Mouse (Mus musculus) limb, embryonic 11.5 days (tissue): ENCODE data around the gene Tnik. TPM values are rescaled to one million over a fixed set of nuclear protein-coding genes. Genes with fewer than 3 reads are reported as not detected.

Experiments used
- ATAC-seq: fragments of 200-750 bp; cut with Nextera tagmentation; 2 replicates; pipeline ENCODE4 v1.8.0; 2017; ENCODE audit warnings: low read depth; ENCODE audit not compliant: insufficient number of reproducible peaks, low FRiP score, low TSS enrichment
- DNase-seq: peaks from one replicate; pipeline ENCODE4 v3.0.0-alpha.2; 2015; ENCODE audit warnings: low spot score
- H3K27ac ChIP-seq: fragments of 300-500 bp; sonication (generic); replicated peaks from 2 replicates; pipeline ENCODE4 v1.5.1; 2014; ENCODE audit warnings: low read depth, mild to moderate bottlenecking, low read length
- H3K27me3 ChIP-seq: fragments of 300-500 bp; sonication (generic); 2 replicates; pipeline ENCODE4 v1.6.1; 2014; ENCODE audit warnings: mild to moderate bottlenecking, low read length, mixed read lengths; ENCODE audit not compliant: control insufficient read depth, insufficient read depth
- H3K36me3 ChIP-seq: fragments of 300-500 bp; sonication (generic); 2 replicates; pipeline ENCODE4 v1.6.1; 2014; ENCODE audit warnings: mild to moderate bottlenecking, low read length, moderate library complexity, mixed read lengths; ENCODE audit not compliant: control insufficient read depth, insufficient read depth
- H3K4me1 ChIP-seq: fragments of 300-500 bp; sonication (generic); 2 replicates; pipeline ENCODE4 v1.6.1; 2014; ENCODE audit warnings: low read length, mixed read lengths; ENCODE audit not compliant: control insufficient read depth, insufficient read depth
- H3K4me2 ChIP-seq: fragments of 300-500 bp; sonication (generic); 2 replicates; pipeline ENCODE4 v1.6.1; 2014; ENCODE audit warnings: low read depth, mild to moderate bottlenecking, moderate library complexity; ENCODE audit not compliant: severe bottlenecking
- H3K4me3 ChIP-seq: fragments of 300-500 bp; sonication (generic); 2 replicates; pipeline ENCODE4 v1.5.1; 2014; ENCODE audit warnings: low read depth, low read length
- H3K9ac ChIP-seq: fragments of 300-500 bp; sonication (generic); 2 replicates; pipeline ENCODE4 v1.6.1; 2014; ENCODE audit warnings: mild to moderate bottlenecking, low read length
- H3K9me3 ChIP-seq: fragments of 300-500 bp; sonication (generic); 2 replicates; pipeline ENCODE4 v1.6.1; 2016; ENCODE audit warnings: low read length; ENCODE audit not compliant: control insufficient read depth
- WGBS: fragments of 180-500 bp; shearing (Covaris S2); extraction: QIAGEN DNeasy Blood & Tissue Kit; methylation state at CpG from one replicate; pipeline ENCODE4 v1.1.7; 2014; 5-methylcytosine and 5-hydroxymethylcytosine counted together
- polyA plus RNA-seq: library from polyadenylated mRNA; unstranded; fragments of >200 nt; fragmentation: Nextera tagmentation; extraction: Ambion mirVana; gene quantifications from 2 replicates; pipeline ENCODE4 v1.2.1, GENCODE M21; 2014

The Tnik gene
- polyA plus RNA-seq, 1 experiment from 2014 or later, result 4.1 TPM

GRCm38 (mm10) chr3:28345961-28346360 lies 82.9 kb downstream of the Tnik start:
- H3K9ac ChIP-seq, result no peak overlapping the region
- no peaks in the 10 kb centered on the region for H3K4me1 ChIP-seq
- DNase-seq, result no peak
- WGBS, result 90% methylated on average over 1 of the region's 1 CpGs
- no peaks in the 10 kb centered on the region for H3K36me3 ChIP-seq
- H3K27ac ChIP-seq, result no peak overlapping the region
- no peak overlapping the region for H3K4me3 ChIP-seq
- H3K4me2 ChIP-seq, result no peak overlapping the region
- no peak for ATAC-seq
- no peaks in the 10 kb centered on the region for H3K9me3 ChIP-seq
- no peaks in the 10 kb centered on the region for H3K27me3 ChIP-seq

- H3K4me1 ChIP-seq, result no peaks in the 10 kb centered on the region
- 89% methylated on average over 4 of the region's 4 CpGs for WGBS
- no peaks in the 10 kb centered on the region for H3K27me3 ChIP-seq
- no peaks in the 10 kb centered on the region for H3K9me3 ChIP-seq
- H3K4me3 ChIP-seq, result no peak overlapping the region
- no peak overlapping the region for H3K4me2 ChIP-seq
- no peak overlapping the region for H3K9ac ChIP-seq
- DNase-seq (no peak), ATAC-seq (no peak)
- no peak overlapping the region for H3K27ac ChIP-seq
- no peaks in the 10 kb centered on the region for H3K36me3 ChIP-seq
Measured at GRCm38 (mm10) chr3:28346476-28346875, 83.5 kb downstream of the Tnik start.

- 86% methylated on average over 1 of the region's 1 CpGs for WGBS
- H3K4me2 ChIP-seq, result no peak overlapping the region
- H3K9me3 ChIP-seq, result no peaks in the 10 kb centered on the region
- no peak overlapping the region for H3K27ac ChIP-seq
- DNase-seq (no peak), ATAC-seq (no peak)
- no peak overlapping the region for H3K4me3 ChIP-seq
- H3K4me1 ChIP-seq, result no peaks in the 10 kb centered on the region
- no peak overlapping the region for H3K9ac ChIP-seq
- no peaks in the 10 kb centered on the region for H3K36me3 ChIP-seq
- no peaks in the 10 kb centered on the region for H3K27me3 ChIP-seq
Measured at GRCm38 (mm10) chr3:28348746-28349145, 85.7 kb downstream of the Tnik start.

- H3K4me1 ChIP-seq, result no peaks in the 10 kb centered on the region
- DNase-seq, result no peak
- 84% methylated on average over 10 of the region's 10 CpGs for WGBS
Measured at GRCm38 (mm10) chr3:28350147-28350801, 87.3 kb downstream of the Tnik start.

GRCm38 (mm10) chr3:28358391-28358790 lies 95.4 kb downstream of the Tnik start:
- Histone ChIP-seq H3K4me2 (no peak overlapping the region), H3K9ac (no peak overlapping the region), H3K4me3 (no peak overlapping the region), H3K36me3 (no peaks in the 10 kb centered on the region), H3K4me1 (peaks cover 4% of the 10 kb centered on the region; the same call in 1 of the 2 replicates), H3K27me3 (no peaks in the 10 kb centered on the region), H3K27ac (no peak overlapping the region), H3K9me3 (no peaks in the 10 kb centered on the region)
- no peak for DNase-seq
- 53% methylated on average over 2 of the region's 2 CpGs for WGBS
- ATAC-seq, result no peak

More at GRCm38 (mm10) chr3:28350147-28350801, 87.3 kb downstream of the Tnik start:
- H3K4me2 ChIP-seq, result no peak overlapping the region
- no peaks in the 10 kb centered on the region for H3K27me3 ChIP-seq
- no peak for ATAC-seq
- no peak overlapping the region for H3K27ac ChIP-seq
- H3K36me3 ChIP-seq, result no peaks in the 10 kb centered on the region
- no peak overlapping the region for H3K9ac ChIP-seq
- no peaks in the 10 kb centered on the region for H3K9me3 ChIP-seq
- H3K4me3 ChIP-seq, result no peak overlapping the region

GRCm38 (mm10) chr3:28359138-28359537 lies 96.1 kb downstream of the Tnik start:
- Histone ChIP-seq H3K36me3 (no peaks in the 10 kb centered on the region), H3K9me3 (no peaks in the 10 kb centered on the region), H3K27me3 (no peaks in the 10 kb centered on the region), H3K4me2 (peak overlapping the region; percentile 8; the same call in 1 of the 2 replicates), H3K27ac (no peak overlapping the region), H3K4me1 (peaks cover 4% of the 10 kb centered on the region; the same call in 1 of the 2 replicates), H3K9ac (no peak overlapping the region), H3K4me3 (no peak overlapping the region)
- ATAC-seq, result no peak
- 18% methylated on average over 6 of the region's 6 CpGs for WGBS
- DNase-seq, result peak; percentile 47

- 94% methylated on average over 6 of the region's 6 CpGs for WGBS
Measured at GRCm38 (mm10) chr3:28361056-28361455, 98.0 kb downstream of the Tnik start.

GRCm38 (mm10) chr3:28363441-28364125 lies 100.6 kb downstream of the Tnik start:
- Histone ChIP-seq H3K4me3 (no peak overlapping the region), H3K4me1 (peaks cover 4% of the 10 kb centered on the region; the same call in 1 of the 2 replicates), H3K27ac (no peak overlapping the region), H3K9ac (no peak overlapping the region), H3K9me3 (no peaks in the 10 kb centered on the region), H3K4me2 (no peak overlapping the region), H3K36me3 (no peaks in the 10 kb centered on the region), H3K27me3 (no peaks in the 10 kb centered on the region)
- no peak for ATAC-seq
- WGBS, result 32% methylated on average over 5 of the region's 5 CpGs
- DNase-seq, result peak; percentile 71

More at GRCm38 (mm10) chr3:28361056-28361455, 98.0 kb downstream of the Tnik start:
- Histone ChIP-seq H3K9me3 (no peaks in the 10 kb centered on the region), H3K27me3 (no peaks in the 10 kb centered on the region), H3K4me2 (no peak overlapping the region), H3K9ac (no peak overlapping the region), H3K4me3 (no peak overlapping the region), H3K4me1 (peaks cover 4% of the 10 kb centered on the region; the same call in 1 of the 2 replicates), H3K36me3 (no peaks in the 10 kb centered on the region), H3K27ac (no peak overlapping the region)
- DNase-seq (no peak), ATAC-seq (no peak)
